Mouse (Mus musculus) hindbrain, embryonic 10.5 days (tissue): Measurements from ENCODE around the gene Tmem178. TPM values are rescaled to one million over a fixed set of nuclear protein-coding genes. Genes with fewer than 3 reads are reported as not detected.

Experiments
- DNase-seq: peaks from one replicate; pipeline ENCODE4 v3.0.0-alpha.2; 2017; ENCODE audit warnings: low spot score
- H3K27ac ChIP-seq: fragments of 300-500 bp; sonication (generic); 2 replicates; pipeline ENCODE4 v1.5.1; 2016; ENCODE audit warnings: mild to moderate bottlenecking, moderate library complexity
- H3K27me3 ChIP-seq: fragments of 300-500 bp; sonication (generic); 2 replicates; pipeline ENCODE4 v1.6.1; 2016; ENCODE audit warnings: mild to moderate bottlenecking; ENCODE audit not compliant: poor library complexity, insufficient read depth, severe bottlenecking
- H3K36me3 ChIP-seq: fragments of 300-500 bp; sonication (generic); 2 replicates; pipeline ENCODE4 v1.6.1; 2016; ENCODE audit warnings: mild to moderate bottlenecking, moderate library complexity
- H3K4me1 ChIP-seq: fragments of 300-500 bp; sonication (generic); replicated peaks from 2 replicates; pipeline ENCODE4 v1.6.1; 2016; ENCODE audit warnings: mild to moderate bottlenecking
- H3K4me3 ChIP-seq: fragments of 300-500 bp; sonication (generic); 2 replicates; pipeline ENCODE4 v1.5.1; 2016; ENCODE audit warnings: mild to moderate bottlenecking, moderate library complexity
- H3K9me3 ChIP-seq: fragments of 300-500 bp; sonication (generic); 2 replicates; pipeline ENCODE4 v1.6.1; 2016; ENCODE audit warnings: mild to moderate bottlenecking, moderate library complexity
- WGBS: fragments of 180-500 bp; shearing (Covaris S2); methylation state at CpG from one replicate; pipeline ENCODE4 v1.1.7; 2016; 5-methylcytosine and 5-hydroxymethylcytosine counted together
- polyA plus RNA-seq: library from polyadenylated mRNA; unstranded; fragments of >200 nt; fragmentation: Nextera tagmentation; extraction: Ambion mirVana; gene quantifications from 2 replicates; pipeline ENCODE4 v1.2.1, GENCODE M21; 2016

Gene Tmem178
- polyA plus RNA-seq, 1 experiment from 2014 or later = 13.0 TPM

DNA sequence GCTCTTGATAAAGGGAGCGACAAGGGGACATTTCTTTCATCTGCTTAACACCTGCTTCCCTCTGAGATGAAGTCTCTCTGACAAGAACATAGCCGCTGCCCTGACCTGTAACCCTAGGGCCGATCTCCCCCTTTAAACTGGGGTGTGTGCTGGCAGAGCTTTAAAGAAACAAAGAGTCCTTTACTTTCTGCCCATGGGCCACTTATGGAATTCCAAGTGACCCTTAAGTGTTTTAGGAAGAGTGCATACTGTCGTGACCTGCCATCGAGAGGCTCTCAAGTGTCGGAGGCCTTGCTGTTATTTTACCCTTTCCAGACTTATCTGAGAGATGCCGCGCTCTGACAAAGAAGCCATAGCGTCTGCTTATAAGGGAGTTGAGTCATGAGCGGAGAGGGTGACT lies 35.7 kb downstream of the Tmem178 start:
- Histone ChIP-seq H3K27me3 (no peaks in the 10 kb centered on the region), H3K9me3 (no peaks in the 10 kb centered on the region), H3K27ac (no peak overlapping the region), H3K4me3 (no peak overlapping the region), H3K4me1 (peaks cover 9% of the 10 kb centered on the region), H3K36me3 (no peaks in the 10 kb centered on the region)
- DNase-seq = no peak
- 70% methylated on average over 10 of the region's 10 CpGs for WGBS

DNA sequence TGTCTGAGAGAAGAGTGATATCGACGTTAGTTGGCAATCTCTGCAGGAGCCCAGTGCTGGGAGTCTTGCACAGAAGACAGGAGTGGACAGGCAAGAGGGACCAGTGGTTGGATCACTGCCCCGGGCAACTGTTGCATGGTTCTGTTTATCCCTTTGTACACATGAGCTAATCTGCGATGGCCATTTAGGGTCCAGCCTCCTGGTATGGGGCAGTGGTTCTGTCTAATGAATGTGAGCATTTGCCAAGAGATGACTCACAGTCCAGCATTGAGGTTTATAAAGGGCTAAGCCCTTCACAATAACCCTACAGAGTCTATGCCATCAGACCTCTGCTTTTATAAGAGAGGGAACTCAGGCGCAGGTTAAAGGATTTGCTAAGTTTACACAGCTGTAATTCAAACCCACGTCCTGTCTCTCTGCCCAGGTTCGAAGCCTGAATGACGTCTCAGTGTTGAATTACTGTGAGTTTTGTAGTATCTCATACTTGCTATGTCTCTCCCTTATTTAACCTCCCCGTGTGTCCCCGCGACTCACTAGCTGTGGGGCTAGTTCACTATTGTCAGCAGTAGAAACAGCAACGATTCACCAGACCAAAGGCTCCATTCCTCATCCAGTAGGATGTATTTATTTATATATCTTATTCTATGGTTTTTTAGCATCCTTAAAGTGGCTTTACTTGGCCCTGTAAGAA lies 37.4 kb downstream of the Tmem178 start:
- 84% methylated on average over 12 of the region's 12 CpGs for WGBS
- no peaks in the 10 kb centered on the region for H3K27me3 ChIP-seq
- H3K27ac ChIP-seq = peak overlapping the region; percentile 23; the same call in 1 of the 2 replicates
- no peak overlapping the region for H3K4me3 ChIP-seq
- H3K9me3 ChIP-seq = no peaks in the 10 kb centered on the region
- H3K4me1 ChIP-seq = peaks cover 9% of the 10 kb centered on the region
- DNase-seq = no peak
- H3K36me3 ChIP-seq = no peaks in the 10 kb centered on the region

DNA sequence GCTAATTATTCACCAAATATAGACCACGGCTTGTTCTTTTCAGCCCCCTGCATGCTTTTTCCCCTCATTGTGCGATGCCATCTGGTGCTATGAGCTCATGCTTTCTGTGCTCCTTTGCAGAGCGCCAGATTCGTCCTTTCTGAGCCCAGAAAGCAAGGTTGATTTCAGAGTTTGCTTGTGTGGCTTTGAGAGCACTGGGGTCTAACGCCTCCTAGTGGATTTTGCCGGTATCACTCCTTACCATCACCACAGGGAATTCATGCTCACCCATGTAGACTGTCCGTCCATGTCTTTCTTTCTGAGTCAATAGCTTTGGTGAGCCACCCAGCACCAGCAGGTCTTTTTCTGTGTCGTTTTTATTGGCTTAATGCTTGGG lies 38.0 kb downstream of the Tmem178 start:
- WGBS = 18% methylated on average over 8 of the region's 8 CpGs
- DNase-seq = peak; percentile 69
- H3K27ac ChIP-seq = peak overlapping the region; percentile 23; the same call in 1 of the 2 replicates

DNA sequence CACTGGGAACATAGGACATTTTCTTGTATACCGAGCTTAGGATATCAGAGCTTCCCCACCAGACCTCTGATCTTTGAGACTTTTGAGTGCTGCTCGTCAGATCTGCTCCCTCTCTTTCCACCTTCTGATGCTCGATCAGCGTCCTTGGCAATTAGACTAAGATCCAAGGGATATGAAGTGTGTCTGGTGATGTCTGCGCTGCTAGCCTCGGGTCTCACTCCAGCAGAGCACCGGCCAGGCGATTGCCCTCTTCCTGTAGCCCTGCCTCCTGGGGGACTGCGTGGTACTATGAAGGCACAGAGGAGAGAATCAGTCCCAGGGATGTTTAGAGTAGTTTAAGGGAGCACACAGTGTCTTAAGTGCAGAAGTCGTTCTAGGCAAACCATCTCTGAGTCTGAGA lies 38.5 kb downstream of the Tmem178 start:
- Histone ChIP-seq H3K4me3 (no peak overlapping the region), H3K27me3 (no peaks in the 10 kb centered on the region), H3K4me1 (peaks cover 9% of the 10 kb centered on the region), H3K36me3 (no peaks in the 10 kb centered on the region), H3K9me3 (no peaks in the 10 kb centered on the region), H3K27ac (no peak overlapping the region)
- WGBS = 85% methylated on average over 10 of the region's 10 CpGs
- no peak for DNase-seq

More for the DNA sequence above, 38.0 kb downstream of the Tmem178 start:
- H3K4me1 ChIP-seq = peaks cover 9% of the 10 kb centered on the region
- H3K4me3 ChIP-seq = no peak overlapping the region
- H3K36me3 ChIP-seq = no peaks in the 10 kb centered on the region
- no peaks in the 10 kb centered on the region for H3K9me3 ChIP-seq
- H3K27me3 ChIP-seq = no peaks in the 10 kb centered on the region

DNA sequence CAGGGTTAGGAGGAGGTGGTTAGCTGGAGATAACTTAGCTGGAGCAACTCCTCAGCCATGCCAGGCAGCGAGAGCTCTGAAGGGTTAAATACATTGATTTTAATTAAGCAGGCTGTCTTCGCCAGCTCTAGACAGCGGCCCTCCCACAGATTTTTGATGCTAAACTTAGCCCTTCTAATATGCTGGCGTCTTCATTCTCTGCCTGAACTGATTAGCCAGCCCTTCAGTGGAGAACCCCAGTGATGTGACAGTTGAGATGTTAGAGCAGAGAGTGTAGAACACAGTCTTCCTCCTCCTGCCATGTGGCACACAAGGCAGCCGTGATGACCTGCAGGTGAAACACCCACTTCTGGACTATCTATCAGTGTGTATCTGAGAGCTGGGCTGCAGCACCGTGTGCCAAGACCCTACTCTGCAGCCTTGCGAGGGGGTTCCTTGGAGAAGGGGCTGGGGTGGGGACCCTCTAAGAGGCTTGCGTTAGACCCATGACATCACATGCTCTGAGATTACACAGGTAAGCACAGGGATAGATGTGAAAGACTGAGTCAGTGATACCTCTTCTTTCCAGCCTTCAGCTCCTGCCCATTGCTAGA lies 47.2 kb downstream of the Tmem178 start:
- Histone ChIP-seq H3K27me3 (no peaks in the 10 kb centered on the region), H3K4me1 (no peaks in the 10 kb centered on the region), H3K4me3 (no peak overlapping the region), H3K9me3 (no peaks in the 10 kb centered on the region), H3K36me3 (no peaks in the 10 kb centered on the region), H3K27ac (no peak overlapping the region)
- DNase-seq = no peak
- WGBS = 87% methylated on average over 8 of the region's 8 CpGs

DNA sequence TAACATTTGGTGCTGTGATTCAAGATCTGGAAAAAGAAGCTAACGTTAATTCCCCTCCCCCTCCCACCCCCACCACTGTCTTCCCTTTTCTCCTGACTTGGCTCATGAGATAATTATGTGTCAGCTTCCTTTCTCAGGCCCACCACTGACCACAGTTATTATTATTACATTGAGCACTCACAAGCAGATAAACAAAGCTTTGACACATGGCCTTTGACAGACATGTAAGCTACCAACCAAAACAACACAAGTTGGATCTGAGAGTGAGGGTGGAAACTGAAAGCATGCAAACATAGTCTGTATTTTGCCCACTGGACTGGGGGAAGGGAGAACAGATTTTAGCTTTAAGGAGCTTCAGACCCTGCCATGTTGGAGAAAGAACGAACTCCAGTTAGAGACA lies 52.8 kb downstream of the Tmem178 start:
- Histone ChIP-seq H3K4me1 (peaks cover 23% of the 10 kb centered on the region), H3K36me3 (no peaks in the 10 kb centered on the region), H3K27me3 (no peaks in the 10 kb centered on the region), H3K9me3 (no peaks in the 10 kb centered on the region), H3K4me3 (no peak overlapping the region), H3K27ac (no peak overlapping the region)
- DNase-seq = no peak
- 78% methylated on average over 2 of the region's 2 CpGs for WGBS

DNA sequence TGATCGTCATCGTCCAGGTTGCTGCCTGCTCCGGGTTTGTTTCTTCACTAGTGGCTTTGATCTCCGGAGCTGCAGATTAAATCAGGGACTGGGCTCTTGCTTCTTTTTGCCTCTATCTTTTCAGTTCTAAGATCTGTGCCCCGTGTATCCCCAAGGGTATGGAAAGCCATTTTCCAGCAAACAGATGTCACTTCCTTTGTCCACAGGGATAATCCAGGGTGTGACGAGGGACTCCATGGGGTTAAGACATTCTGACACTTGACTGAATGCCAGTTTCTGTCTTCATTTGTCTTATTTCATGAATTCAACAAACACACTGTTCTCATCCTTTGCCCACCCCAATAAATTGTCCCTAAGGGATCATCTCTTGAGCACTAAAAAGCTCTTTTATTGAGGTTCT lies 54.5 kb downstream of the Tmem178 start:
- no peaks in the 10 kb centered on the region for H3K9me3 ChIP-seq
- no peak overlapping the region for H3K4me3 ChIP-seq
- no peak overlapping the region for H3K27ac ChIP-seq
- no peaks in the 10 kb centered on the region for H3K27me3 ChIP-seq
- peaks cover 23% of the 10 kb centered on the region for H3K4me1 ChIP-seq
- no peaks in the 10 kb centered on the region for H3K36me3 ChIP-seq
- 58% methylated on average over 6 of the region's 6 CpGs for WGBS
- DNase-seq = no peak

DNA sequence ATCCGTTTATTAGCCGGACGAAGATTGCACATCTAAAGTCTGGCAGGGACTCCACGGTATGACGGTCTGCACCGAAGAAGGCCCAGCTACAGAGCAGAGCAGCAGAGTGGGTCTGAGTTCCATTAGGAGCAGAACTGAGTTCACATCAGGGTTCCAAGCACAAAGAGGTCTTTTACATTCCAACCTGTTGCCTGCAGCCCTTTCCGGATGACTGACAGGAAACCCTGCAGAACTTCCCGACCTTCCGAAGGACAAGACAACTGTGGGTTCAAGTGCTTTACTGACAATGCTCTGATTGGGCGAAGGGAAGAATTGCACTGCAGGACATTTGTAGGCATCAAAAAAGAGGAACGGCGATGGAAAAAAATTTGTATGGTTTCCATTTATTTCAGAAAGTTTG lies 56.6 kb downstream of the Tmem178 start:
- H3K4me3 ChIP-seq = no peak overlapping the region
- no peaks in the 10 kb centered on the region for H3K36me3 ChIP-seq
- H3K9me3 ChIP-seq = no peaks in the 10 kb centered on the region
- no peaks in the 10 kb centered on the region for H3K27me3 ChIP-seq
- DNase-seq = no peak
- no peak overlapping the region for H3K27ac ChIP-seq
- 64% methylated on average over 12 of the region's 12 CpGs for WGBS
- peaks cover 33% of the 10 kb centered on the region for H3K4me1 ChIP-seq

DNA sequence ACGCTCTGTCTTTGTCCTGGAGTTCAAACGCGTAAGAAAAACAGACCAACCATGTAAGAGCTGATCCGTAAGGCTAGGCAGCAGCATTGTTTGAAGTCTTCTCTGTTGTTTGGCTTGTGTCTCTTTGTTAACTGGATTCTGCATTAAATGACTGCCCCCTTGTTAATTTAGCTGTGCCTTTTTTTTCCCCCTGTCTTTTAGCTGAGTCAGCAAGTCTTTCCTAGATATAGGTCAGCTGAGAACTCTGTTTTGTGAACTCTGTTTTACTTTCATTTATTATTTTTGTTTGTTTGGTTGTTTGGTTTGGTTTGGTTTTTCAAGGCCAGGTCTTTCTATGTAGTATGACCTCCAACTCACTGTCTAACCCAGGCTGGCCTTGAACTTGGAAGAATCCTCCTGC lies 57.2 kb downstream of the Tmem178 start:
- H3K27ac ChIP-seq = no peak overlapping the region
- DNase-seq = no peak
- 64% methylated on average over 4 of the region's 4 CpGs for WGBS
- H3K27me3 ChIP-seq = no peaks in the 10 kb centered on the region
- no peaks in the 10 kb centered on the region for H3K9me3 ChIP-seq
- H3K36me3 ChIP-seq = no peaks in the 10 kb centered on the region
- no peak overlapping the region for H3K4me3 ChIP-seq
- peaks cover 39% of the 10 kb centered on the region for H3K4me1 ChIP-seq

DNA sequence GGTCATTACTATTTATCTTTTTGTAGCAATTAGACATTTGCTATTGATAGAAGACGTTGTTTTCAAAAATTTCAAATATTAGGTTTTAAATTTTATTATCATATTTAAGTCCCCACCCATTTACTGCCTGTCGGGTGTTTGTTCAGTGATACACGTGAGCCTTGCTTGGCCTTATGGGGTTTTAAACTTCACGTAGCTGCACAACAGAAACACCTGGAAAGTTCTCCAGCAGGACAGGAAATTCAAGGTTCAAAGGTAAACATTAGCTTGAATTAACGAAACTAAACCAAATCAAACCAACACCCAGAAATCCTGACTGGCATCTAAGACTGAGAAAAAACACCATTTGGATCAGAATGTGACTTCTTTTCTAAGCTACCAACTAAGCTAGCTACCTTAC lies 57.7 kb downstream of the Tmem178 start:
- no peak for DNase-seq
- H3K9me3 ChIP-seq = no peaks in the 10 kb centered on the region
- no peaks in the 10 kb centered on the region for H3K36me3 ChIP-seq
- H3K4me3 ChIP-seq = no peak overlapping the region
- H3K27me3 ChIP-seq = no peaks in the 10 kb centered on the region
- 90% methylated on average over 5 of the region's 5 CpGs for WGBS
- peaks cover 39% of the 10 kb centered on the region for H3K4me1 ChIP-seq
- H3K27ac ChIP-seq = no peak overlapping the region

DNA sequence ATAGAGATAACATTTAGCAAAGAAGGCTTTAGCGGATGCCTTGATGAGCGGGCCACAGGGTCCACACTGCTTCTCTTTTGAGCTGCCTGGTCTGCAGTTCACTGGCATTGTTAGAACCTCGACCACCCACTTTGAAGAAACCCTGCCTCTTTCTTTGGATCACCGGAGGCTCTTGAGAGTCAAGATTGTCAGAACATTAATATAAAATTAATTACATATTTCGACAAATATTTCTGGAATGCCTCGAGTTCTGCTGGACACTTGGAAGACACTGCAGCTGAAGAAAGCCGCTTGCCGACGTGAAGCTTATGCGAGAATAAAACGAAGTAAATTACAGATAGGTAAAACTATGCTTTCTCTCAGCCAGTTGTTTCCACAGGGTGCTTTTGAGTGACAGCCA lies 60.0 kb downstream of the Tmem178 start:
- Histone ChIP-seq H3K4me3 (no peak overlapping the region), H3K4me1 (peaks cover 29% of the 10 kb centered on the region), H3K9me3 (no peaks in the 10 kb centered on the region), H3K36me3 (no peaks in the 10 kb centered on the region), H3K27me3 (no peaks in the 10 kb centered on the region), H3K27ac (no peak overlapping the region)
- DNase-seq = no peak
- WGBS = 83% methylated on average over 11 of the region's 11 CpGs

DNA sequence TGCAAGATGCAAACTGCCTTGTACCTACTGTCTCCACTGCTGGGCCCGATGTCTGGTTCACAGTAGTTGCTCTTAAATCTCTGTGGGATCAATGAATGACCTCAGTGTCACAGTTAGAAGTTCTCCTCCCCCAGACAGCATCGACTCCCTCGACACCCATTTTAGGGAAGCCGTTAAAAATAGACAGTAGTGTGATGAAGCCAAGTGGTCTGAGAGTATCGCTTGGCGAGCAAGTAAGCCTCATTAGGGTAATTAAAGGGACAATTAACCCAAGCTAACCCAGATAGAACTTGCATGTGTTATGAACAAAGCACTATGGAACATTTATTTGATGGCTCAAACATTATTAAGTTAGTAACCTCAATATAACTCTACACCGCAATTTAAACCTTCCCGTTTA lies 60.9 kb downstream of the Tmem178 start:
- H3K4me3 ChIP-seq = no peak overlapping the region
- no peaks in the 10 kb centered on the region for H3K27me3 ChIP-seq
- no peak for DNase-seq
- H3K4me1 ChIP-seq = peaks cover 31% of the 10 kb centered on the region
- no peaks in the 10 kb centered on the region for H3K9me3 ChIP-seq
- no peaks in the 10 kb centered on the region for H3K36me3 ChIP-seq
- H3K27ac ChIP-seq = no peak overlapping the region
- WGBS = 79% methylated on average over 8 of the region's 8 CpGs

DNA sequence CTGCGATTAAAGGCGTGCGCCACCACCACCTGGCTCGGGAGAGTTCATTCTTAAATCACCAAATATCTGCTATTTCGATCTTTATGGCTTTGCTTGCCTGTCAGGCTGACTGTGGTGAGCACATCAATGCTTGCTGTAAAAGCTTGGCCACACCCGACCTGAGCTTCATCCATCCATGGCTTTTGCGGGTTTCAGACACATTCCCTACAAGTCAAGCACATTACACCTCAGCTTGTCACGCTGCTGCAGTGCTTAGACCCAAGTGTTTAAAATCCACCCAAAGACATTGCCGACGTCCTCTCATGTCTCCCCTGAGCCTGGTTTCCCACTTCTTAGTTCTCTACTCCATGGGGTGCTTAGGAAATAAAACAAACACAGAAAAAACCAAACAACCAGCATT lies 64.7 kb downstream of the Tmem178 start:
- Histone ChIP-seq H3K4me1 (peaks cover 32% of the 10 kb centered on the region), H3K36me3 (no peaks in the 10 kb centered on the region), H3K9me3 (no peaks in the 10 kb centered on the region), H3K4me3 (no peak overlapping the region), H3K27ac (no peak overlapping the region), H3K27me3 (no peaks in the 10 kb centered on the region)
- WGBS = 92% methylated on average over 10 of the region's 10 CpGs
- no peak for DNase-seq

DNA sequence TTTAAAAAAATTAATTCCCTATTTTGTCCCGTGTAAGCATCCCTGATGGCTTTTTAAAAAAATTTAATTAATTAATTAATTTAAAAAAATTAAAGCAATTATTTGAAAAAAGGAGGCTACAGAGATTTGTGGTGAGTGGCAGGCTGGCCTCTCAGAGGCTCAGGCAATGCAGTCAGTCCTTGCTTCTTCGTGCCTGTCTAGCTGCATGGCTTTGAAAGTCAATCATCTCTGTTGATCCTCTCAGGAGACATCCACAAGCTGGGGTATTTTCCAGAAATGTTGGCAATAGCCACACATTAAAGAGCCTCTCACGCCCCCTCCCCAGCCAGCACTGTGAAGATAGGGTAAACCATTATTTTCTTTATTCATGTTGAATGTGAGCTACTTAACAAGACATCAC lies 65.8 kb downstream of the Tmem178 start:
- no peak overlapping the region for H3K27ac ChIP-seq
- no peaks in the 10 kb centered on the region for H3K9me3 ChIP-seq
- WGBS = 82% methylated on average over 3 of the region's 3 CpGs
- H3K27me3 ChIP-seq = no peaks in the 10 kb centered on the region
- no peak overlapping the region for H3K4me3 ChIP-seq
- H3K36me3 ChIP-seq = no peaks in the 10 kb centered on the region
- no peak for DNase-seq
- peaks cover 25% of the 10 kb centered on the region for H3K4me1 ChIP-seq
